Mouse (Mus musculus) liver, embryonic 16.5 days (tissue): ENCODE data around the gene Fbxo21. TPM values are rescaled to one million over a fixed set of nuclear protein-coding genes. Genes with fewer than 3 reads are reported as not detected.

Experiments
- ATAC-seq: fragments of 200-750 bp; cut with Nextera tagmentation; 2 replicates; pipeline ENCODE4 v1.8.0; 2017; ENCODE audit warnings: low read depth, mild to moderate bottlenecking, moderate number of reproducible peaks, moderate library complexity
- H3K27ac ChIP-seq: fragments of 300-500 bp; sonication (generic); 2 replicates; pipeline ENCODE4 v1.5.1; 2014; ENCODE audit warnings: mild to moderate bottlenecking, low read length
- H3K27me3 ChIP-seq: fragments of 300-500 bp; sonication (generic); 2 replicates; pipeline ENCODE4 v1.6.1; 2014; ENCODE audit warnings: low read depth, low read length, mixed read lengths; ENCODE audit not compliant: control insufficient read depth, insufficient read depth
- H3K36me3 ChIP-seq: fragments of 300-500 bp; sonication (generic); 2 replicates; pipeline ENCODE4 v1.6.1; 2014; ENCODE audit warnings: mild to moderate bottlenecking; ENCODE audit not compliant: control insufficient read depth, insufficient read depth
- H3K4me1 ChIP-seq: fragments of 300-500 bp; sonication (generic); 2 replicates; pipeline ENCODE4 v1.6.1; 2014; ENCODE audit warnings: low read depth, low read length, mixed read lengths; ENCODE audit not compliant: control insufficient read depth
- H3K4me2 ChIP-seq: fragments of 300-500 bp; sonication (generic); 2 replicates; pipeline ENCODE4 v1.6.1; 2014; ENCODE audit warnings: low read depth, low read length, mixed read lengths
- H3K4me3 ChIP-seq: fragments of 300-500 bp; sonication (generic); 2 replicates; pipeline ENCODE4 v1.5.1; 2014; ENCODE audit warnings: low read depth, mild to moderate bottlenecking, low read length
- H3K9ac ChIP-seq: fragments of 300-500 bp; sonication (generic); 2 replicates; pipeline ENCODE4 v1.6.1; 2014; ENCODE audit warnings: low read depth, low read length
- H3K9me3 ChIP-seq: fragments of 300-500 bp; sonication (generic); replicated peaks from 2 replicates; pipeline ENCODE4 v1.6.1; 2016; ENCODE audit warnings: low read length; ENCODE audit not compliant: control insufficient read depth
- whole genome bisulfite sequencing: fragments of 180-500 bp; shearing (Covaris S2); extraction: QIAGEN DNeasy Blood & Tissue Kit; methylation state at CpG from one replicate; pipeline ENCODE4 v1.1.7; 2014; ENCODE audit not compliant: insufficient replicate concordance; 5-methylcytosine and 5-hydroxymethylcytosine counted together
- polyA plus RNA-seq: library from polyadenylated mRNA; unstranded; fragments of >200 nt; fragmentation: Nextera tagmentation; extraction: Ambion mirVana; gene quantifications from 2 replicates; pipeline ENCODE4 v1.2.1, GENCODE M21; 2015

Fbxo21 gene
- polyA plus RNA-seq: 16.5 and 18.2 TPM in 2 replicates

- peak; percentile 89 for ATAC-seq
- H3K9ac ChIP-seq: peak within 1 kb of the TSS; percentile 77
- H3K4me1 ChIP-seq: peaks cover 7% of the 10 kb centered on the region
- H3K4me3 ChIP-seq: peak within 1 kb of the TSS; percentile 79
- 0% methylated on average over 82 of the region's 88 CpGs for WGBS
- H3K27me3 ChIP-seq: no peaks in the 10 kb centered on the region
- peak within 1 kb of the TSS; percentile 88 for H3K4me2 ChIP-seq
- no peaks in the 10 kb centered on the region for H3K36me3 ChIP-seq
- H3K27ac ChIP-seq: peak within 1 kb of the TSS; percentile 48; the same call in 1 of the 2 replicates
- no peaks in the 10 kb centered on the region for H3K9me3 ChIP-seq
Measured at GRCm38 (mm10) chr5:117976657-117977500, at the start of gene Fbxo21. Gene Fbxo21, plus strand, starts transcription at chr5:117976730.

GRCm38 (mm10) chr5:117928553-117928952 is 48.0 kb upstream of the Fbxo21 start:
- H3K36me3 ChIP-seq: no peaks in the 10 kb centered on the region
- H3K9me3 ChIP-seq: no peaks in the 10 kb centered on the region
- H3K27ac ChIP-seq: no peak overlapping the region
- no peaks in the 10 kb centered on the region for H3K4me1 ChIP-seq
- no peaks in the 10 kb centered on the region for H3K27me3 ChIP-seq
- no peak overlapping the region for H3K4me3 ChIP-seq
- WGBS: 74% methylated on average over 2 of the region's 2 CpGs
- H3K4me2 ChIP-seq: no peak overlapping the region
- no peak for ATAC-seq
- H3K9ac ChIP-seq: no peak overlapping the region

GRCm38 (mm10) chr5:117932222-117932621 is 44.3 kb upstream of the Fbxo21 start:
- H3K36me3 ChIP-seq: no peaks in the 10 kb centered on the region
- H3K27ac ChIP-seq: no peak overlapping the region
- no peak overlapping the region for H3K4me2 ChIP-seq
- H3K4me1 ChIP-seq: no peaks in the 10 kb centered on the region
- ATAC-seq: no peak
- no peak overlapping the region for H3K4me3 ChIP-seq
- no peaks in the 10 kb centered on the region for H3K27me3 ChIP-seq
- H3K9me3 ChIP-seq: no peaks in the 10 kb centered on the region
- H3K9ac ChIP-seq: no peak overlapping the region
- WGBS: 56% methylated on average over 2 of the region's 2 CpGs

GRCm38 (mm10) chr5:117932862-117933261 is 43.7 kb upstream of the Fbxo21 start:
- Histone ChIP-seq H3K9ac (no peak overlapping the region), H3K36me3 (no peaks in the 10 kb centered on the region), H3K9me3 (no peaks in the 10 kb centered on the region), H3K4me3 (no peak overlapping the region), H3K27me3 (no peaks in the 10 kb centered on the region), H3K4me2 (no peak overlapping the region), H3K27ac (no peak overlapping the region), H3K4me1 (no peaks in the 10 kb centered on the region)
- WGBS: 0% methylated on average over 8 of the region's 9 CpGs
- no peak for ATAC-seq

- Histone ChIP-seq H3K36me3 (no peaks in the 10 kb centered on the region), H3K4me3 (no peak overlapping the region), H3K4me1 (no peaks in the 10 kb centered on the region), H3K4me2 (no peak overlapping the region), H3K9me3 (no peaks in the 10 kb centered on the region), H3K27me3 (no peaks in the 10 kb centered on the region), H3K27ac (no peak overlapping the region), H3K9ac (no peak overlapping the region)
- 48% methylated on average over 16 of the region's 16 CpGs for WGBS
- ATAC-seq: no peak
Measured at GRCm38 (mm10) chr5:117936346-117936745, 40.2 kb upstream of the Fbxo21 start.

- ATAC-seq: no peak
- H3K4me3 ChIP-seq: no peak overlapping the region
- no peaks in the 10 kb centered on the region for H3K36me3 ChIP-seq
- H3K9ac ChIP-seq: no peak overlapping the region
- no peaks in the 10 kb centered on the region for H3K9me3 ChIP-seq
- H3K27me3 ChIP-seq: no peaks in the 10 kb centered on the region
- H3K4me1 ChIP-seq: no peaks in the 10 kb centered on the region
- H3K4me2 ChIP-seq: no peak overlapping the region
- H3K27ac ChIP-seq: no peak overlapping the region
- WGBS: 50% methylated on average over 3 of the region's 3 CpGs
Measured at GRCm38 (mm10) chr5:117937186-117937585, 39.3 kb upstream of the Fbxo21 start.

- Histone ChIP-seq H3K9me3 (no peaks in the 10 kb centered on the region), H3K36me3 (no peaks in the 10 kb centered on the region), H3K9ac (no peak overlapping the region), H3K4me3 (peak overlapping the region; percentile 23; the same call in 1 of the 2 replicates), H3K4me1 (no peaks in the 10 kb centered on the region), H3K27me3 (no peaks in the 10 kb centered on the region), H3K4me2 (peak overlapping the region; percentile 45), H3K27ac (no peak overlapping the region)
- peak; percentile 39; the same call in 1 of the 2 replicates for ATAC-seq
- 5% methylated on average over 14 of the region's 14 CpGs for WGBS
Measured at GRCm38 (mm10) chr5:117938182-117938581, 38.3 kb upstream of the Fbxo21 start.

GRCm38 (mm10) chr5:117939402-117939801 is 37.1 kb upstream of the Fbxo21 start:
- 66% methylated on average over 8 of the region's 8 CpGs for WGBS
- no peaks in the 10 kb centered on the region for H3K4me1 ChIP-seq
- no peaks in the 10 kb centered on the region for H3K36me3 ChIP-seq
- ATAC-seq: no peak
- H3K4me3 ChIP-seq: no peak overlapping the region
- no peak overlapping the region for H3K9ac ChIP-seq
- no peak overlapping the region for H3K27ac ChIP-seq
- H3K4me2 ChIP-seq: no peak overlapping the region
- H3K9me3 ChIP-seq: no peaks in the 10 kb centered on the region
- H3K27me3 ChIP-seq: no peaks in the 10 kb centered on the region

GRCm38 (mm10) chr5:117941552-117941951 is 35.0 kb upstream of the Fbxo21 start:
- no peak overlapping the region for H3K4me3 ChIP-seq
- H3K9me3 ChIP-seq: no peaks in the 10 kb centered on the region
- no peak overlapping the region for H3K4me2 ChIP-seq
- no peaks in the 10 kb centered on the region for H3K27me3 ChIP-seq
- H3K4me1 ChIP-seq: no peaks in the 10 kb centered on the region
- H3K9ac ChIP-seq: no peak overlapping the region
- H3K36me3 ChIP-seq: no peaks in the 10 kb centered on the region
- ATAC-seq: no peak
- 65% methylated on average over 3 of the region's 3 CpGs for WGBS
- no peak overlapping the region for H3K27ac ChIP-seq
